Mouse (Mus musculus): ENCODE results near the gene Arid1a.

- TF ChIP-seq CTCF (IDR thresholded peaks at IDR 0.05; ENCODE audit: extremely low read depth, insufficient read length, insufficient replicate concordance, low read depth, low read length), result no peak
- TF ChIP-seq POLR2A (IDR thresholded peaks at IDR 0.05; ENCODE audit: low read depth, low read length), result no peak
Measured at GRCm38 (mm10) chr4:133688417-133689067, 68.0 kb downstream of the Arid1a start.
